Comparison of ENCODE assay signal across 13 mouse cellular contexts in the genomic region with DNA sequence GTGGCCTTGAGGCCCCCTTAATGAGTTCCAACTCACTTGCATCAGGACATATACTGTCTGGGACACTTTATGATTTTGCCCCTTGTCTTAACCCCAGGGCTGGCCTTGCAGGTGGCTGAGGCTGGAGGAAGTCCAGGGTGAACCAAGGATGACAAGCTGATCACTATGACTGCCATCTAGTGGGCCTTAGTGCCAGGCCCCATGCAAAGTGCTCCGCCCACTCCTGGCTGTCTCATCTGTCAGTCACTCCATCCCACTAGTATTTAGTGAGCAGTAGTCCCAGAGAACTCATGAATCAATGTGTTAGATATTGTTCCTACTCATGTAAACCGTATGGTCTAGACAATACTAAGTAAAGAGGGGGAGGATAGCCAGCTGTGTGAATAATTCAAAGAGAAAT.
DNase-seq lines count a peak whose midpoint lies in the region; ATAC-seq and TF ChIP-seq lines count a peak whose summit lies in the region.
"Had no signal": no experiment of that assay in that cellular context is flagged by ENCODE, and none has a peak within 500 bp of the region (broad histone marks: within the 10 kb centered on the region; RNA-seq: fewer than 3 reads in every experiment).

No protein-coding gene starts in this region.

- DNase-seq in adrenal gland, adult 2 months, result peak; percentile 6
- DNase-seq in adrenal gland, adult 8-10 months, result no peak
- DNase-seq in heart, adult 2 months, result no peak
- no peak for DNase-seq in lung, embryonic 14.5 days
- no peak for DNase-seq in lung, postnatal 0 days (ENCODE audit: low spot score)
- peak; percentile 37 to 56 for DNase-seq in layer of hippocampus, adult 8-10 months (ENCODE audit: low spot score in 2 of 2)
- DNase-seq: kidney, postnatal 10 days; lung, postnatal 14 days had no signal

- no peaks in the 10 kb centered on the region for H3K9me3 ChIP-seq in heart, embryonic 12.5 days (replicated peaks)
- no peaks in the 10 kb centered on the region for H3K9me3 ChIP-seq in lung, embryonic 14.5 days (ENCODE audit: low read depth, low read length)
- H3K9me3 ChIP-seq in lung, postnatal 0 days (ENCODE audit: low read length), result no peaks in the 10 kb centered on the region
- no peaks in the 10 kb centered on the region for H3K9me3 ChIP-seq in kidney, embryonic 14.5 days (ENCODE audit: control insufficient read depth, low read length)
- H3K9me3 ChIP-seq: embryonic facial prominence, embryonic 15.5 days; heart, embryonic 15.5 days; limb, embryonic 13.5 days had no signal

- no peak for TF ChIP-seq EP300 in heart, adult 2 months (IDR thresholded peaks at IDR 0.05; ENCODE audit: insufficient read depth, low read depth, low read length)
- no peak for TF ChIP-seq EP300 in lung, postnatal 0 days (IDR thresholded peaks at IDR 0.05)

- no peak for TF ChIP-seq POLR2A in heart, adult 2 months (IDR thresholded peaks at IDR 0.05; ENCODE audit: insufficient read depth, low read depth, low read length)

- TF ChIP-seq CTCF in heart, adult 2 months (IDR thresholded peaks at IDR 0.05), result peak; percentile 51
- peak; percentile 24; the same call in 1 of the 2 replicates for TF ChIP-seq CTCF in lung, embryonic 14.5 days (IDR thresholded peaks at IDR 0.05; ENCODE audit: low read depth)
- no peak for TF ChIP-seq CTCF in lung, postnatal 0 days (IDR thresholded peaks at IDR 0.05)

- no peak overlapping the region for H3K4me2 ChIP-seq in heart, embryonic 12.5 days
- no peak overlapping the region for H3K4me2 ChIP-seq in lung, embryonic 14.5 days
- no peak overlapping the region for H3K4me2 ChIP-seq in lung, postnatal 0 days (replicated peaks; ENCODE audit: low read depth, low read length)
- no peak overlapping the region for H3K4me2 ChIP-seq in kidney, embryonic 14.5 days (replicated peaks; ENCODE audit: low read depth, low read length)
- H3K4me2 ChIP-seq: embryonic facial prominence, embryonic 15.5 days; heart, embryonic 15.5 days; limb, embryonic 13.5 days had no signal

- 76% methylated on average over 2 of the region's 2 CpGs for WGBS in heart, adult 2 months
- WGBS in heart, embryonic 12.5 days, result 74% methylated on average over 2 of the region's 2 CpGs
- WGBS in lung, embryonic 14.5 days, result 68% methylated on average over 2 of the region's 2 CpGs
- 70% methylated on average over 2 of the region's 2 CpGs for WGBS in lung, postnatal 0 days
- WGBS in kidney, embryonic 14.5 days, result 70% methylated on average over 2 of the region's 2 CpGs

- H3K27me3 ChIP-seq in heart, adult 2 months (ENCODE audit: control insufficient read depth, insufficient read depth, low read length), result no peaks in the 10 kb centered on the region
- no peaks in the 10 kb centered on the region; the same call in 1 of the 2 replicates for H3K27me3 ChIP-seq in heart, embryonic 12.5 days (replicated peaks)
- no peaks in the 10 kb centered on the region for H3K27me3 ChIP-seq in lung, embryonic 14.5 days (ENCODE audit: insufficient read depth, low read length)
- no peaks in the 10 kb centered on the region for H3K27me3 ChIP-seq in lung, postnatal 0 days (replicated peaks; ENCODE audit: insufficient read depth, low read length)
- no peaks in the 10 kb centered on the region for H3K27me3 ChIP-seq in kidney, embryonic 14.5 days (ENCODE audit: control insufficient read depth, insufficient read depth, low read length)
- H3K27me3 ChIP-seq: embryonic facial prominence, embryonic 15.5 days; heart, embryonic 15.5 days had no signal

- no peak for ATAC-seq in heart, embryonic 12.5 days (ENCODE audit: insufficient number of reproducible peaks, low FRiP score)
- ATAC-seq in lung, embryonic 14.5 days (ENCODE audit: insufficient read depth), result no peak
- no peak for ATAC-seq in lung, postnatal 0 days
- no peak for ATAC-seq in kidney, embryonic 14.5 days (ENCODE audit: low FRiP score, low TSS enrichment)

- intact Hi-C loops in heart, adult 2 months (cut with DNase I), result loop anchor here (10.0 kb wide), 1 partner anchor 245 kb away; no protein-coding TSS in a partner anchor

- no peak overlapping the region for H3K27ac ChIP-seq in heart, adult 2 months
- H3K27ac ChIP-seq in heart, embryonic 12.5 days (ENCODE audit: poor library complexity, severe bottlenecking), result no peak overlapping the region
- no peak overlapping the region for H3K27ac ChIP-seq in lung, embryonic 14.5 days (ENCODE audit: low read depth)
- H3K27ac ChIP-seq in lung, postnatal 0 days (ENCODE audit: low read length), result no peak overlapping the region
- no peak overlapping the region for H3K27ac ChIP-seq in kidney, embryonic 14.5 days (ENCODE audit: low read depth, low read length)
- H3K27ac ChIP-seq: embryonic facial prominence, embryonic 15.5 days; heart, embryonic 15.5 days; limb, embryonic 13.5 days had no signal

- H3K4me1 ChIP-seq in heart, adult 2 months (ENCODE audit: control insufficient read depth, insufficient read depth, low read length), result no peaks in the 10 kb centered on the region
- H3K4me1 ChIP-seq in heart, embryonic 12.5 days (replicated peaks), result no peaks in the 10 kb centered on the region
- H3K4me1 ChIP-seq in lung, embryonic 14.5 days (ENCODE audit: insufficient read depth), result no peaks in the 10 kb centered on the region
- H3K4me1 ChIP-seq in lung, postnatal 0 days (ENCODE audit: insufficient read depth, low read depth, low read length), result no peaks in the 10 kb centered on the region
- H3K4me1 ChIP-seq in kidney, embryonic 14.5 days (ENCODE audit: control insufficient read depth, insufficient read depth, low read length), result no peaks in the 10 kb centered on the region
- H3K4me1 ChIP-seq: embryonic facial prominence, embryonic 15.5 days; heart, embryonic 15.5 days had no signal

- no peak overlapping the region for H3K4me3 ChIP-seq in heart, adult 2 months
- no peak overlapping the region for H3K4me3 ChIP-seq in heart, embryonic 12.5 days
- H3K4me3 ChIP-seq in lung, embryonic 14.5 days (ENCODE audit: low read depth, low read length), result no peak overlapping the region
- H3K4me3 ChIP-seq in lung, postnatal 0 days (ENCODE audit: low read depth, low read length), result no peak overlapping the region
- H3K4me3 ChIP-seq in kidney, embryonic 14.5 days (ENCODE audit: low read length), result no peak overlapping the region
- H3K4me3 ChIP-seq: embryonic facial prominence, embryonic 15.5 days; heart, embryonic 15.5 days; limb, embryonic 13.5 days had no signal

- no peak overlapping the region for H3K9ac ChIP-seq in heart, adult 2 months (ENCODE audit: low read depth, low read length)
- H3K9ac ChIP-seq in heart, embryonic 12.5 days, result no peak overlapping the region
- H3K9ac ChIP-seq in lung, embryonic 14.5 days, result no peak overlapping the region
- H3K9ac ChIP-seq in lung, postnatal 0 days (replicated peaks; ENCODE audit: low read depth), result no peak overlapping the region
- H3K9ac ChIP-seq in kidney, embryonic 14.5 days (ENCODE audit: low read depth, low read length), result no peak overlapping the region
- H3K9ac ChIP-seq: embryonic facial prominence, embryonic 15.5 days; heart, embryonic 15.5 days; limb, embryonic 13.5 days had no signal

- no peaks in the 10 kb centered on the region for H3K36me3 ChIP-seq in heart, adult 2 months (ENCODE audit: control insufficient read depth, insufficient read depth, low read length)
- H3K36me3 ChIP-seq in heart, embryonic 12.5 days, result no peaks in the 10 kb centered on the region
- H3K36me3 ChIP-seq in lung, embryonic 14.5 days (ENCODE audit: insufficient read depth), result no peaks in the 10 kb centered on the region
- H3K36me3 ChIP-seq in lung, postnatal 0 days (ENCODE audit: insufficient read depth, low read length), result no peaks in the 10 kb centered on the region
- no peaks in the 10 kb centered on the region for H3K36me3 ChIP-seq in kidney, embryonic 14.5 days (ENCODE audit: control insufficient read depth, insufficient read depth, low read length)
- H3K36me3 ChIP-seq: embryonic facial prominence, embryonic 15.5 days; heart, embryonic 15.5 days; limb, embryonic 13.5 days had no signal

- H3K79me2 ChIP-seq in heart, adult 2 months (replicated peaks; ENCODE audit: control insufficient read depth, insufficient read depth, low read length), result no peaks in the 10 kb centered on the region

Comparison
In these comparisons a context has a peak if more than half of its experiments do, and no peak if none do; other contexts are left out.
1. DNase-seq: peak in adrenal gland, adult 2 months (single experiment) and layer of hippocampus, adult 8-10 months (2 of 2); none in adrenal gland, adult 8-10 months (single experiment), heart, adult 2 months (0 of 2), lung, embryonic 14.5 days (single experiment) and lung, postnatal 0 days (single experiment).